Mouse (Mus musculus): ENCODE data around the gene Tnfrsf8.

- TF ChIP-seq HCFC1 (IDR thresholded peaks at IDR 0.05; ENCODE audit: borderline replicate concordance, insufficient read depth, low read length): no peak
- TF ChIP-seq ZNF384 (IDR thresholded peaks at IDR 0.05; ENCODE audit: low read depth, low read length): no peak
- TF ChIP-seq ZC3H11A (IDR thresholded peaks at IDR 0.05; ENCODE audit: borderline replicate concordance, low read depth, low read length): no peak
- no peak for TF ChIP-seq MAFK (IDR thresholded peaks at IDR 0.05; ENCODE audit: insufficient read depth, low read depth, low read length)
- TF ChIP-seq CHD2 (IDR thresholded peaks at IDR 0.05; ENCODE audit: low read depth, low read length): no peak
These were observed 4.1 kb downstream of the Tnfrsf8 start for GRCm38 (mm10) chr4:145310859-145311258.
